Comparison of ENCODE assay signal across 10 mouse cellular contexts in the genomic region with DNA sequence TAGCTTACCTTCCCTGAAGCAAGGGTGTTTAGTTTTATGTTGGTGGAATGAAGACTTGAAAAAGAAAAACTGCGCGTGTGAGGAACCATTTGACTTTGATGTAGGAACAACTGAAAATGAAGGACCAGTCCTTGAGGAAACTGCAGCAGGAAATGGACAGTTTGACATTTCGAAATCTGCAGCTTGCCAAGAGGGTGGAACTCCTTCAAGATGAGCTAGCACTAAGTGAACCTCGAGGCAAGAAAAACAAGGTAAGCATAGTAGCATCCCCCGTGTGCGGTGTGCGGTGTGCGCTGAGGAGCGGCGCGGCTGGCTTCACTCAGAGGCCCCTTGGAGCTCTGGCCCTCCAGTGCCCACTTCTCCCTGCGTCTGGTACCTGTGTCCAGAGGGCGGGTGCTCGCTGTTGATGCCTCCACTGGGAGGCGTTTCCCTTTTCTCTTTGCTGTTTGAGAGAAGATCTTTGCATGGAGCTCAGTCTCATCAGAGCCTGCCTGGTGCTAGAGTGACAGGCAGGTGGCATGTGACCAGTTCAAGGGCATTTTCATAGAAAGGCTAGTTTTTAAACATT.
"Had no signal": no experiment of that assay in that cellular context is flagged by ENCODE, and none has a peak within 500 bp of the region (broad histone marks: within the 10 kb centered on the region; RNA-seq: fewer than 3 reads in every experiment).

No protein-coding gene starts in this region.

- H3K27ac ChIP-seq: limb, embryonic 15.5 days; liver, embryonic 12.5 days had no signal

- DNase-seq: kidney, postnatal 10 days; layer of hippocampus, adult 9-11 months; layer of hippocampus, postnatal 36 days; lung, embryonic 14.5 days; lung, postnatal 14 days; right cerebral cortex, postnatal 25 days had no signal

- H3K9ac ChIP-seq: limb, embryonic 15.5 days; liver, embryonic 12.5 days; lung, embryonic 14.5 days had no signal

- H3K4me3 ChIP-seq: limb, embryonic 15.5 days; liver, embryonic 12.5 days; megakaryocyte, embryonic 14.5 days had no signal

- ATAC-seq: liver, embryonic 12.5 days; midbrain, embryonic 16.5 days had no signal

- H3K4me1 ChIP-seq: limb, embryonic 15.5 days had no signal

- H3K27me3 ChIP-seq: limb, embryonic 15.5 days; liver, embryonic 12.5 days; megakaryocyte, embryonic 14.5 days had no signal
